Mouse (Mus musculus): Measurements from ENCODE around the gene Vps39. TPM values are rescaled to one million over a fixed set of nuclear protein-coding genes. Genes with fewer than 3 reads are reported as not detected.

Vps39 gene
- polyA plus RNA-seq, 1 experiment from 2014 or later = 18.2 TPM

DNA sequence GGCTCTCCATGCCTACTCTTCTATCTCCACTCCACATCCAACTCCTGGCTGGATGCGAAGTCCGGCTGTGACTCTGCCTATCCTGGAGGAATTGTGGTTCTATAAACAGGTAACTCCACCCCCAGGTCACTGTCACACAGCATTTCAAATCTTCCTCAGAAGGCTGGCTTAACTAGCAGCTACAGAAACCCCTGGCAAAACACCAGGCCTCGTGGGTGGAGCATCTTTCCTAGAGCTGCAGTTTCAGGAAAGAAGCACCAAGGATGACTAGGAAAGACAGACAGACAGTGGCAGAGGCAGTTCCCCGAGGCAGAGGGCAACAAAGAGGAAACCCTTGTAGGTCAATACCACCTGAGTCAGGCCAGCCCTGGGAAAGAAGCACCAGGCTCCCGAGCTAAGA, 63.9 kb downstream of the Vps39 start, which contains the start of gene Pla2g4d:
Gene Pla2g4d, minus strand, starts transcription at position 203 of the 400 bp plus-strand sequence.
- no peaks in the 10 kb centered on the region for H3K27me3 ChIP-seq (replicated peaks)
- ATAC-seq = no peak
- WGBS = 69% methylated on average over 5 of the region's 5 CpGs

DNA sequence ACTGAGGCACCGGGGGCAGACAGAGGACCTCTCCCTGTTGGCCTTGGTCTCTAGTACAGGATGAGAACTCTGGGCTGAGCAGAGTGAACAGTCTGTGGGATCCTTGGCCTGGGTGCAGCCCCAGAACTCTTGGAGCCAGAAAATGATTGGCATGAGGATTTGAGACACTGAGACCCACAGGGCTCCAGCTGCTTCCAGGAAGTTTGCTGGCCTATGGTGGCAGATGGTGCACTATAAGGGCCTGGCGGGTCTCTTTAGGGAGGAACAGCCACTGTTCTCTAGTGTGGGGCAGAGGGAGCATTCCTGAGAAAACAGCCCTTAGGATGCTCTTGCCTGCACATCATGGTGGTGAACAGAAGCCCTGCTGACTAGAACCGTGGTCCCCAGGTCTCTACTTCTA, 64.5 kb downstream of the Vps39 start:
- Histone ChIP-seq H3K9ac (no peak overlapping the region), H3K4me3 (replicated peaks) (no peak overlapping the region), H3K4me1 (replicated peaks) (no peaks in the 10 kb centered on the region), H3K27ac (no peak overlapping the region), H3K36me3 (no peaks in the 10 kb centered on the region), H3K27me3 (replicated peaks) (no peaks in the 10 kb centered on the region), H3K9me3 (no peaks in the 10 kb centered on the region), H3K4me2 (replicated peaks) (no peak overlapping the region)
- no peak for ATAC-seq
- 88% methylated on average over 3 of the region's 3 CpGs for WGBS

More for the DNA sequence above, 63.9 kb downstream of the Vps39 start, which contains the start of gene Pla2g4d:
- Histone ChIP-seq H3K27ac (no peak within 1 kb of the TSS), H3K4me3 (replicated peaks) (no peak within 1 kb of the TSS), H3K9me3 (no peaks in the 10 kb centered on the region), H3K4me1 (replicated peaks) (no peaks in the 10 kb centered on the region), H3K4me2 (replicated peaks) (no peak within 1 kb of the TSS), H3K36me3 (no peaks in the 10 kb centered on the region), H3K9ac (no peak within 1 kb of the TSS)

DNA sequence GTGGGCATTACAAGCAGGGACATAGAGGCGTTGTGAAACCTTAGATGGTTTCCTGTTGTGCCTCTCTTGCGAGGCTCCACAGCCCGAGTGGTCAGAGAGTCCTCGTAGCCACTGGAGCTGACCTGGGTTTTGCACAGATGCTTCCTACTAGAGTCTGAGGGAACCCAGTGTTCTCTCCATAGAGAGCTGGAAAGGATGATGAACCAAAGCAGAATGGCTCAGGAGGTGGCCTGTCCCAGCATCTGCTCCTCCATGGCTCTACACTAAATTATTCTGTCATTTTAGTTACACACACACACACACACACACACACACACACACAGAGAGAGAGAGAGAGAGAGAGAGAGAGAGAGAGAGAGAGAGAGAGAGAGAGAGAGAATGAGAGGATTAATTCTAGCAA, 67.3 kb downstream of the Vps39 start:
- H3K4me3 ChIP-seq (replicated peaks) = no peak overlapping the region
- WGBS = 78% methylated on average over 4 of the region's 4 CpGs
- H3K4me1 ChIP-seq (replicated peaks) = no peaks in the 10 kb centered on the region
- no peaks in the 10 kb centered on the region for H3K36me3 ChIP-seq
- no peaks in the 10 kb centered on the region for H3K27me3 ChIP-seq (replicated peaks)
- no peaks in the 10 kb centered on the region for H3K9me3 ChIP-seq
- H3K27ac ChIP-seq = no peak overlapping the region
- ATAC-seq = no peak
- H3K9ac ChIP-seq = no peak overlapping the region
- H3K4me2 ChIP-seq (replicated peaks) = no peak overlapping the region

DNA sequence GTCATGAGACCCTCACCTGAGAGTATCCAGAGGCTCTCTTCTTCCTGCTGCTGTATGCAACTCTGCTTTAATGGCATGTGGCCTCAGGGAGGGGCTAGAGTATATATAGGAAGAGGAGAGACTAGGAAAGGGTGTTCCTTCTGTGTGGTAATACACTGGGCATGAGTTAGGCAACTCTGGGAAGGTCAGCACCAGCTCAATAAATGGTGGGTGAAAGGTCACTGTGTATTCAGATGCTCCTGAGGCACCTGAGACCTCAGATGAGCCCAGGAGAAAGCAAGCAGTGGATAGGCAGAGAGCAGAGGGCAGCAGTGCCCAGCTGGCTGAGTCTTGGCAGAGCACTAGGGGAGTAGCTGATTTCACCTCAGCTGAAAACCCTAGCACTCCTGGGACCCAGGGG, 68.2 kb downstream of the Vps39 start:
- Histone ChIP-seq H3K4me2 (replicated peaks) (no peak overlapping the region), H3K4me1 (replicated peaks) (no peaks in the 10 kb centered on the region), H3K36me3 (no peaks in the 10 kb centered on the region), H3K27ac (no peak overlapping the region), H3K4me3 (replicated peaks) (no peak overlapping the region), H3K9me3 (no peaks in the 10 kb centered on the region), H3K27me3 (replicated peaks) (no peaks in the 10 kb centered on the region), H3K9ac (no peak overlapping the region)
- no peak for ATAC-seq

DNA sequence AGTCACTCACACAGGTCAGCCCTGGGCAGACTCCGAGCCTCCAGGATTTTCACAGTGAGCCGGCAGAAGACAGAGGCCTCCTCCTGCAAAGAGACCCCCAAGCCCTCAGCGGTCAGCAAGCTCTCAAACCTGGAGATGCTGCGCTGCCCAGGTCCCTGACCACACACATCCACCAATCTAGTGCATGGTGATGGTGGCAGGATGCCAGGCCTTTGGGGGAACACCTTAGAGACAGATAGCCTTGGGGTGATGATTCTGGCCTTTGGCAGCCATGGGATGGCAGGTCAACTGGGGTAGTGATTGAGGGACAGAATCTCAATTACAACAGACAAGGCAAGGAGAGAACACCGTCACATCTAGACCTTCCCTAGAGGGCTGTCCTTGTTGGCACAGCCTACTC, 68.8 kb downstream of the Vps39 start:
- ATAC-seq = no peak
- H3K27me3 ChIP-seq (replicated peaks) = no peaks in the 10 kb centered on the region
- WGBS = 80% methylated on average over 5 of the region's 5 CpGs

DNA sequence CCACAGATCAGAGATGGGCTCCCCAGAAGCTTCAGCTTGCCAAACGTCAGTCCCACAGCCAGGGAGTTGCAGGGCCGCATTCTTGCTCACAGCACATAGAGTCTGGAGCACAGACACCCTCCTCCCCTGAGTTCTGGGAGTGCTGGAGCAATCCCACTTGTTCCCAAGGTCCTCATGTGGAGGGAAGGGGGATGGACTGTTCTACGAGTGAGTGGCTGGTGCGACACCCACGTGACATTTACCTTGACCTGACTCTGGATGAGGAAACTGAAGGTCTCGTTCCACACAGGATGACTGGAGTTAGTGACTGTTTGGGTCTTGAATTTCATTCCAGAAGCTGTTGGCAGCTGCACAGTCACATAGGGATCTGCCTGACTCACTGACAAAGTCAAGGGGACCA, 69.4 kb downstream of the Vps39 start:
- Histone ChIP-seq H3K27me3 (replicated peaks) (no peaks in the 10 kb centered on the region), H3K27ac (no peak overlapping the region), H3K4me2 (replicated peaks) (no peak overlapping the region), H3K9ac (no peak overlapping the region), H3K9me3 (no peaks in the 10 kb centered on the region), H3K36me3 (no peaks in the 10 kb centered on the region), H3K4me1 (replicated peaks) (no peaks in the 10 kb centered on the region), H3K4me3 (replicated peaks) (no peak overlapping the region)
- no peak for ATAC-seq
- WGBS = 41% methylated on average over 6 of the region's 6 CpGs

More for the DNA sequence above, 68.8 kb downstream of the Vps39 start:
- no peaks in the 10 kb centered on the region for H3K36me3 ChIP-seq
- no peak overlapping the region for H3K4me3 ChIP-seq (replicated peaks)
- H3K9me3 ChIP-seq = no peaks in the 10 kb centered on the region
- no peak overlapping the region for H3K27ac ChIP-seq
- no peak overlapping the region for H3K4me2 ChIP-seq (replicated peaks)
- no peaks in the 10 kb centered on the region for H3K4me1 ChIP-seq (replicated peaks)
- no peak overlapping the region for H3K9ac ChIP-seq

DNA sequence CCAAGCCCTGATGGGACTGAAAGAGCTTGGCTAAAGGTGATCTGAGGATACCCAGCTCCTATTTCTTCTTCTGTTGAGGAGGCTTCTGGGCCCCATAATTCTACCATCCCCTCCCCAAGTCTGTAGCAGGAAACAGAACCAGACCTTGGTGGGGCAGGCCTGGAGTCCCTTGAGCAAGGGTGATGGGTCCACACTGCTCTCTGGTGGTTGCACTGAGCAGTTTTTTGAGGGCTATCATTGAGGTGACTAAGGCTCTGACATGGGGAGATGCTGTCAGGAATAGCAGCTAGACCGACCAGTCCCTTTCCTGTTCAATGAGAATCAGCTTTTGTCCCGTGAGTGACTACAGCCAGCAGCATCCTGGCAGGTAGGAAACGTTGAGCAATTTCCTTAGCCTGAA, 71.7 kb downstream of the Vps39 start:
- Histone ChIP-seq H3K4me3 (replicated peaks) (no peak overlapping the region), H3K9ac (no peak overlapping the region), H3K9me3 (no peaks in the 10 kb centered on the region), H3K4me2 (replicated peaks) (no peak overlapping the region), H3K27ac (no peak overlapping the region), H3K36me3 (no peaks in the 10 kb centered on the region), H3K4me1 (replicated peaks) (no peaks in the 10 kb centered on the region), H3K27me3 (replicated peaks) (no peaks in the 10 kb centered on the region)
- no peak for ATAC-seq
- WGBS = 52% methylated on average over 3 of the region's 3 CpGs

DNA sequence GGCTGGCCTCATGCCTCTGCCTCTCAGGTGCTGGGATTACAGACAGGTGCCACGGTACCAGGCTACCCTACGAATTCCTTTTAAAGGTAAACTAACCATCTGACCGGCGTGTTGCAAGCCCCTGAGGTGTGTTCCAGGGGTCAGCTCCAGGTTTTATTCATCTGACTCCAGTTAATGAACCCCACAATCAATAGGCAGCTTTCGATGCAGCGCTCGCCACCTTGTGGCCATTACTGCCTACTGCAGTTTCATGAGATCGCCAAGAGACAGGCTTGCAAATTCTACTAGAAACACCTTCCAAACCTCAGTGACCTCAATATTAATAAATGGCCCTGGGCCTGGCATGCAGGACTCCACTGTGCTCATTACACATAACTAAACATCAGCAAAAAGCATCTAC, 73.0 kb downstream of the Vps39 start:
- H3K27ac ChIP-seq = no peak overlapping the region
- H3K9ac ChIP-seq = no peak overlapping the region
- H3K4me1 ChIP-seq (replicated peaks) = no peaks in the 10 kb centered on the region
- no peak overlapping the region for H3K4me3 ChIP-seq (replicated peaks)
- no peak overlapping the region for H3K4me2 ChIP-seq (replicated peaks)
- no peaks in the 10 kb centered on the region for H3K9me3 ChIP-seq
- H3K36me3 ChIP-seq = no peaks in the 10 kb centered on the region
- 13% methylated on average over 8 of the region's 8 CpGs for WGBS
- ATAC-seq = no peak
- no peaks in the 10 kb centered on the region for H3K27me3 ChIP-seq (replicated peaks)

DNA sequence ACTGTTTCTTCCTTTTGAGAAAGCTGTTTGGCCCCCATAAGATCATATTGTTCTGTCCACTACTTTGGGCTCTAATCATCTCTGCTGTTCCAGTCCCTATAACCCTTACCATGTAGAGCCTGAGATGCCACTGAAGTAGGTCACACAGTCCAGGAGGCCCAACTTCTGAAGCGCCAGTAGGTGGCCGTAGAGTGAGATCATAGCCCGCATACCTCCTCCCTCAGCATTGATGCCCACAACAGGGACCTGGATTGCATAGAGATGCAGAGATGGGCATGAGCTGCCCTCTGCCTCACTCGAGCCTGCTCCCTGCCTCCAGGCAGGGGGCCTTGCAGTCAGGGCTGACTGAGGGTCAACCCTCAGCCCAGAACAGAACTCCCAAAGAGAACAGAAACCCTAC, 76.0 kb downstream of the Vps39 start:
- Histone ChIP-seq H3K4me1 (replicated peaks) (no peaks in the 10 kb centered on the region), H3K36me3 (no peaks in the 10 kb centered on the region), H3K9ac (no peak overlapping the region), H3K27ac (no peak overlapping the region), H3K4me3 (replicated peaks) (no peak overlapping the region), H3K4me2 (replicated peaks) (no peak overlapping the region), H3K9me3 (no peaks in the 10 kb centered on the region), H3K27me3 (replicated peaks) (no peaks in the 10 kb centered on the region)
- WGBS = 79% methylated on average over 4 of the region's 4 CpGs
- no peak for ATAC-seq

DNA sequence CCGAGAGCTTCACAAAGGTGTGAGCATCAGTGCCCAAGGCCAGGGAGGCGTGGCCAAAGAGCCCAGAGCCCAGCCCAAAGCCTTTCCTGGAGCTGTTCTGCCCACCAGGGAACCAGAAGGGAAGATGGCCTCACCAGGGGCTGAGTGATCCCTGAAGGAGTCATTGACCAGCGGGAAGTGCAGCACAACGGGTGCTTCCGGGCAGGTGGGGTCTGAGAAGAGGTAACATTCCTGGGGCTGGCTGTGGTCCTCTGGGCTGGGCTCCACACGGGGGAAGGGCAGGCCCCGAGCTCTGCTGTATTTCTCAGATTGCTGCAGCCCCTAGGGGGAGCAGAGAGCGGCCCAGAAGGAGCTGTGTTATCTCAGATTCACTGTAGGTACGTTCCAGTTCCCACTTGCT, 84.3 kb downstream of the Vps39 start:
- no peak overlapping the region for H3K4me3 ChIP-seq (replicated peaks)
- H3K36me3 ChIP-seq = no peaks in the 10 kb centered on the region
- H3K4me2 ChIP-seq (replicated peaks) = peak overlapping the region; percentile 48
- H3K27me3 ChIP-seq (replicated peaks) = no peaks in the 10 kb centered on the region
- no peak overlapping the region for H3K27ac ChIP-seq
- 5% methylated on average over 9 of the region's 9 CpGs for WGBS
- peak; percentile 71; the same call in 1 of the 2 replicates for ATAC-seq
- 0 out of 2 replicates have a peak, but pooled peaks cover 5% of the 10 kb centered on the region for H3K4me1 ChIP-seq (replicated peaks)
- no peaks in the 10 kb centered on the region for H3K9me3 ChIP-seq
- H3K9ac ChIP-seq = no peak overlapping the region

Other genes starting within 250 kb of the Vps39 start
- gene Ehd4, start 198.5 kb downstream of the Vps39 start, polyA plus RNA-seq (2015; fragmentation: Nextera tagmentation; extraction: Ambion mirVana) = 50.0 and 50.1 TPM in 2 replicates
- 0.06 and 0.09 TPM in 2 replicates for gene Pla2g4e, start 107.8 kb downstream of the Vps39 start, polyA plus RNA-seq (2015; fragmentation: Nextera tagmentation; extraction: Ambion mirVana)
- not detected in 2 replicates for gene Pla2g4d, start 63.9 kb downstream of the Vps39 start, polyA plus RNA-seq (2015; fragmentation: Nextera tagmentation; extraction: Ambion mirVana)
- gene Pla2g4f, start 39.0 kb downstream of the Vps39 start, polyA plus RNA-seq (2015; fragmentation: Nextera tagmentation; extraction: Ambion mirVana) = 0.24 and 0.29 TPM in 2 replicates
- gene Ganc, start 50.8 kb upstream of the Vps39 start, polyA plus RNA-seq (2015; fragmentation: Nextera tagmentation; extraction: Ambion mirVana) = 7.3 and 8.5 TPM in 2 replicates
- gene Tmem87a, start 51.0 kb upstream of the Vps39 start, polyA plus RNA-seq (2015; fragmentation: Nextera tagmentation; extraction: Ambion mirVana) = 10.6 and 11.3 TPM in 2 replicates
- gene Capn3, start 102.9 kb upstream of the Vps39 start, polyA plus RNA-seq (2015; fragmentation: Nextera tagmentation; extraction: Ambion mirVana) = 0.89 and 1.0 TPM in 2 replicates
- gene Zfp106, start 210.7 kb upstream of the Vps39 start, polyA plus RNA-seq (2015; fragmentation: Nextera tagmentation; extraction: Ambion mirVana) = 46.1 and 46.5 TPM in 2 replicates
- 47.2 and 51.0 TPM in 2 replicates for gene Snap23, start 214.5 kb upstream of the Vps39 start, polyA plus RNA-seq (2015; fragmentation: Nextera tagmentation; extraction: Ambion mirVana)